Mouse (Mus musculus): ENCODE results near the gene Tomm20l. TPM values are rescaled to one million over a fixed set of nuclear protein-coding genes. Genes with fewer than 3 reads are reported as not detected.
"Not testable (repeated sequence)": the region's sequence is repeated elsewhere in the genome, so short reads cannot be mapped to it uniquely, and the experiment has no call there.

Gene Tomm20l
- total RNA-seq (2022), result 10 to 100 TPM in 2 of 4 experiments, 1 to 10 TPM in 2; 9.0 to 14.9 (median 11.7) TPM

DNA sequence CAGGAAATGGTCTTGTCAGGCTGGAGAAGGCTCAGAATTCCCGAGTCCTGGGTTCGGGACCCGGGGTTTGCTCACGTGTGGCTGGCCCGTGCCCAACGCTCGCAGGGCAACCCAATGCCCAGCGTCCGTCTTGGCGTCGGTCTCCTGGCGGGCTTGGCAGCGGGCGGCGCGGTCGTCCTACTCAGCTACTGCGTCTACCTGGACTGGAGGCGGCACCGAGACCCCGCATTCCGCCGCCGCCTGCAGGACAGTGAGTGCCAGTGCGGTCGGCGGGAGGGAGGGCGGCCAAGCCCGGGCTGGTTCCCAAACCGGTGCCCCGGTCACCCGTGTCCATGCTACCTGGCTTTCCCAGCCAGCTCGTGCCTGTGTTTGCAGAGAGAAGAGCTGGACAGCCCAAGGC is at the start of gene Tomm20l:
Tomm20l (plus strand) TSS at position 98 of the 400 bp plus-strand sequence.
- DNase-seq, result peak; percentile 38

DNA sequence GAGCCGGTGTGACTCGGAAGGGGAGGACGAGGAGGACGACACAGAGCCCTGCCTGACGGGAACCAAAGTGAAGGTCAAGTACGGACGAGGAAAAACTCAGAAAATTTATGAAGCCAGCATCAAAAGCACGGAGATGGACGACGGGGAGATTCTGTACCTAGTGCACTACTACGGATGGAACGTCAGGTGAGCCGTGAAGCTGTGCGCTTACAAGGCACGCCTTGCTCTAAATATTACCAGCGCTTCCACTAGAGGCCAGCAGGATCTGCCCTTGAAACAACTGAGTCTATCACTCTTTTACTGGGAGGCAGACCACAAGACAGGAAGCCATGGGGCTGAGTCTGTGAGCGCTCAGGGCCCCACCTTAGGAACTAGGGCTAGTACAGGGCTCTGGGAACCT is 41.4 kb upstream of the Tomm20l start:
- no peak for DNase-seq

DNA sequence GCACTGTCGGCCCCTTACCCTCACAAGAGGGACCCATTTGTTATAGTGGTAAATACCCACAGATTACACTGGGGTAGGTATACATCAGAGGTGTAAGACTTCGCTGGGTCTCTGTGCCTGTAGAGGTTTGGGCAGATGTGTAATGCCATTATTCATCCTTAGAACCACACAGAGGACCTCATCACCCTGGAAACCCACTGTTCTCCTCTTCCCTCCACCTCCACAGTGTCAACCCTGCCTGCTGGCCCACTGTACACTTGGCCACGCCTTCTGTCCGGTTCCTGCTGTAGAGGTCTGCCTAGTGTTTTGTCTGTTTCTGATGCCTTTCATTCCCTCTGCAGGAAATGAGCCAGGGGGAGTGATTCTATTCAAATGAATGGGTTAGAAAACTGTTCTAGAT is 39.2 kb upstream of the Tomm20l start:
- no peak for DNase-seq

DNA sequence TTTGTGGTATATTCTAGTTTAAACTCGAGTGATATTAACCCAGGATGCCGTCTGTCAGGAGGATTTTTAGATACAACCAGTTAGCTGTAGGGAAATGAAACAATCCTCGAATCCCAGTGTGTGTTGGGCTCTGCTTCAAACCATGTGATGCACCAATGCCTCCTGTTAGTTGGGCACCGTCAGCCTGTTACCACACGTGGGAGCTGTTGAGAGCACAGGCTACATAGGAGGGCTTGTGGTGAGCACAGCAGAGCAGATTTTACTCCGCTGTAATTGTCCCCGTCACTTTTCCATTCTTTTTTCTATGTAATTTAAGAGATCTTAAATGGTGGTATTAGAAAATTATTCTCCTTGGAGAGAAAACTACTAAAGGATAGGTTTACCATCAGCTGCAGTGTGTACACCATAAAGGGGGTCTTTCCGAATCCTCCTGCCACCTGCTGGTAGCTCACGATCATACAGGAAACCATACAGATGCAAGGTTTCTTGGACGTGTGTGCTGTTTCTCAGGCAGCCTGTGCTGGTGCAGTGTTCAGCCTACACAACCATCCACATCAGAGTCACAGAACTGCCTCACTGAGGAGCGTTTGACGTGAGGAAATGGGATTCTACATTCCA is 38.0 kb upstream of the Tomm20l start:
- DNase-seq, result no peak

DNA sequence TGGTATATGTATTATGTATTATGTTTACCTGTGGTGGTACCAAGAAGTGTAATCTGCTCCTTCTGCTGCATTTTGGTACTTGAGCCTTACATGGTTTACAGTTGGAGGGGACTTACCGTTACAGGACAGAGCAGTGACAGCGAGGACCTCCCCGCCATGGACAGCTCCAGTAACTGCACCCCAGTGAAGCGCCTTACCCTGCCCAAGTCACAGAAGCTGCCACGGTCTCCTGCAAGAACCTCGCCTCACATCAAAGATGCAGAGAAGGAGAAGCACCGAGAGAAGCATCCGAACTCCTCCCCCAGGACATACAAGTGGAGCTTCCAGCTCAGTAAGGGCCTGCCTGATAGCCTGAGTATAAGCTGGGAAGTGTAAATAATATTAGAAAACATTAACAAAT is 24.9 kb upstream of the Tomm20l start:
- DNase-seq, result no peak

DNA sequence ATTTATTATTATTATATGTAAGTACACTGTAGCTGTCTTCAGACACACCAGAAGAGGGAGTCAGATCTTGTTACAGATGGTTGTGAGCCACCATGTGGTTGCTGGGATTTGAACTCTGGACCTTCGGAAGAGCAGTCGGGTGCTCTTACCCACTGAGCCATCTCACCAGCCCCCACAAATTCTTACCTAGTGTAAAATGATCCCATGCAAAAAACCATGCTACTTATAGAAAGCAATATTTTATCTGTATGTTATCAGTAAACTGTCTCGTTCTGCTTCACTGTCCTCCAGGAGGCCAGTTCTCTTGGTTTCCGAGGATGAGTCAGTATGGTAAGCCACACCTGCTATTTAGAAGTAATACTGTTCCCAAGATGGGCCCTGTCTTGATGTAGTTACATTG is 7.0 kb upstream of the Tomm20l start:
- not testable (repeated sequence) for DNase-seq

DNA sequence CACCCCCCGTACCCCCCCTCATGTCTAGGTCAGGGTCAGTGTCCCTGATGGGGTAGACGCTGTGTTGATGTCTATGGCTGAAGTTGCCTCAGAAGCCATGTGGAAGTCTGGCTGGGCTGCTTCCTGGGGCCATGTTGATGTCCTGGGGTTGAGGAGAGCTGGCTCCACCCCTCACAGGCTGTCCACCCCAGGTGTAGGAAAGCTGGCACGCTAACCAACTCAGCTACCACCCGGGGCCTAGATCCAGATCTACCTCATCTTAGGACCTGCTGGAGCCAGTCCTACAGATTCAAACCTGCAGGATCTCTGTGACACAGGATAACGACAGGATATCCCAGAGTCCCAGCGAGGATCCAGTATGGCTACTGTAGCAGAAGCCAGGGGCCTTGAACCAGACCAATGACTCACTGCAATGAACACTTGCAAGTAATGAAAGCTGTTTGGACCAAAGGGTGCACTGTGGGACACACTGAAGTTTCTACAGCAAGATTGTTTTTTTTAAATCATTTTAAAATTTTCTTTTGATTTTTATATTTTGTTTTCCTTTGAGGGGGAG is 3.9 kb upstream of the Tomm20l start:
- peak; percentile 44 for DNase-seq

DNA sequence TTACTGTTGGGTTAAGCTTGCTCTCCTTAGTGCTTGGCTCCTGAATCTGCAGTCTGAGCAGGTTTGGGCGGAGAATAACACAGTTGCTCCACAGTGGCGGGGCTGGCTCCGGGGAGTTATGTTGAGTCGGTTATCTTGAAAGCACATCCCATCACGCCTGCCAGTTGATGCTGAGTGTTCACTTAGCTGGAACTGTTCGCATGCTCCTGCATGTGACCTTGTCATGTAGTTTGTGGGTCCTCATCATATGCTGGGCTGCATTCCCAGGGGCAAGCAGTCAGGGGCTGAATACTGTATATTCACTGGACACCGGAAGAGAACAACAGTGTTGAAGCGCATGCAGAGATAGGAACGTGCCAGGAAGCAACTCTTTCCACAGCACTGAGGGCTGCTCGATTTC is 1.8 kb downstream of the Tomm20l start:
- no peak for DNase-seq

DNA sequence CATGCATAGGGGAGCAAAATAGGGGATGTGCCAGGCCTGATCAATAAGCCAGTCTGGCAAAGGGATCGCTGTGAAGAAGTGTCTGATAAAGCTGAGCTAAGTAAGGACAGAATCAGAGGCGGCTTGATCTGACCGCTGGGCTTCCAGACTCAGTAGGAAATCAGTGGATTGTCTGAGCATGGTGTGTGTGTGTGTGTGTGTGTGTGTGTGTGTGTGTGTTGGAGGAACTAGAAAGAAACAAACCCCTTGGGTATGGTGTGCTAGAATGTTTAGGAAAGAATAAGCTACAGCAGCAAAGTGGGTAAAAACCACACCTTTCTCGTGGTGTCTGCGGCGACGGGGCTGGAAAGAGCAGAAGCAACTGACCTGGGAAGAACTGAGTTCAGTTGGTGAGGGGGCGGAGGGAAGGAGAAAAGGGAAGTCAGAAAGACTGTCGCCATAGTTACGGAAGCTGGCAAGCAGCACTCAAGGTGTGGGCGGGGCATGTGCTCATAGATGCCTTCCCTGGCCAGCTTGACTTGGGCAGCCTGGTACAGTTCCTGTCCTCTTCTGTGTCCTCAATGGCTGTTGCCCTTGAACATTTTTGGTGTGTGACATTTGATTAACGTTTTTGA is 2.6 kb downstream of the Tomm20l start:
- DNase-seq, result peak; percentile 73

DNA sequence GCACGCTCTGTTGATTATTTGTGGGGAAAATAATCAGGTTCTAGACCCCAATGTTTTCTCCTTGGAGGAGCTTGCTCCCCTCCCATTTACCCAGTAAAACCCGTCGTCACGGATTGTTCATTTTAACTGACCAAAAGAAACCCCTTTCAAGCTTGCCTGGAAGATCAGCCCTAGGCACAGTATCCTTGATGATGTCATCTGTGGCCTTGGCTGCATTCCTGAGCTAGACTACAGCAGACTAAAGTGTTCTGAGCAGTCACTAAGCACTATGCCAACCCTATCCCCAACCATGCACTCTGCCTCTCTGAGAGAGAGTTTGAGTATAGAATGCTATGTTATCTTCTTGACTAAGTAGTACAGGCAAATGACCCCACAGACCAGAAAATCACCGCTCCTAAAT is 5.2 kb downstream of the Tomm20l start:
- peak; percentile 76 for DNase-seq

DNA sequence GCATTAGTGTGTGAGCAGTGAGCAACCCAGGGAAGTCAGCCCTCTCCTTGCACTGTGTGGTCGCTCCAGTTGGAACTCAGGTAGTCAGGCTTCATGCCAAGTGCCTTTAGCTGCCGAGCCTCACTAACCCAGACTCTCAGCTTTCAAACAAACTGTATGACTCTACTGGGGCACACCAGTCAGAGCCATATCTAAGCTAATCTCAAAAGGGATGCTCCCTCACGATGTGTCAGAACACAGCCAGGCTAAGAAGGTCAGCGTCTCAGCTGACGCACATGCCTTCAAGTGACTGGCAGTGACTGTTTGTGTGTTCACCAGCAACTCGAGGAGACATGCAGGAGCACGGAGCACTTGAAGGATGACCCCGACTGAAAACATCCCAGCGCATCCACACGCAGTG is 11.5 kb downstream of the Tomm20l start:
- DNase-seq, result no peak

DNA sequence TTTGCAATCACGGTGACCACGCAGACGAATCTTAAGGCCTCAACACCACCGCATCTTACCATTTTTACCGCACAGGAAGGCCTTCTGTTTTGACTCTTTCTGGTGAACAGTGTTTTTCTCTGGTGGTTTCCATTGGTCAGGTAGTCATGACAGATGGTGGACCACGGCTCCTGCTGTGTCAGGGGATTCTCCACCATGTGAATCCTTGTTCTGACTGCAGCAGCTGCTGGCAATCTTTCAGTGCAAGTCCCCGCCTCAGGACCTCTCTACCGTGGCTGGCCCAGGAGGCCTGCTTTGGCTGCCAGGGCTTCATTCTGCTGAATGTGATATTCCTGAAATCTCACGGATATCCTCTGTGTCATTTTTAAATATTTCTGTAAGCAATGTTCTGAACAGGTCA is 12.1 kb downstream of the Tomm20l start:
- DNase-seq, result no peak

DNA sequence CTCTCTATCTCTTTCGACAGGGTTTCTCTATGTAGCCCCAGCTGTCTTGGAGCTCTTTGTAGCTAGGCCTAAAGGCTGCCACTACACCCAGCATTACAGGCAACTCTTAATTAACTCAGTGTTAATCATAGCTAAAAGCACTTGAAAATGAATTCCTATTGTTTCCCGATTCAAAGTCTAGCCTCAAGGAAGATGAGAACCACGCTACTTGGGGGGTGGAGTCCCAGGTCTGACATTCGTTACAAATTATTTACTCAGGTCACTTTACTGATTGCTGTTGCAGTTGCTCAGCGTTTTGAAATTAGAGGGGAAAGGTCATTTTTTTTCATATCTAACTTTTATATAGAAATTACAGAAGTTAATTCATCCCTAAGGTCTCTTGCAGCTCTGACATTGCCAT is 24.4 kb downstream of the Tomm20l start:
- no peak for DNase-seq

DNA sequence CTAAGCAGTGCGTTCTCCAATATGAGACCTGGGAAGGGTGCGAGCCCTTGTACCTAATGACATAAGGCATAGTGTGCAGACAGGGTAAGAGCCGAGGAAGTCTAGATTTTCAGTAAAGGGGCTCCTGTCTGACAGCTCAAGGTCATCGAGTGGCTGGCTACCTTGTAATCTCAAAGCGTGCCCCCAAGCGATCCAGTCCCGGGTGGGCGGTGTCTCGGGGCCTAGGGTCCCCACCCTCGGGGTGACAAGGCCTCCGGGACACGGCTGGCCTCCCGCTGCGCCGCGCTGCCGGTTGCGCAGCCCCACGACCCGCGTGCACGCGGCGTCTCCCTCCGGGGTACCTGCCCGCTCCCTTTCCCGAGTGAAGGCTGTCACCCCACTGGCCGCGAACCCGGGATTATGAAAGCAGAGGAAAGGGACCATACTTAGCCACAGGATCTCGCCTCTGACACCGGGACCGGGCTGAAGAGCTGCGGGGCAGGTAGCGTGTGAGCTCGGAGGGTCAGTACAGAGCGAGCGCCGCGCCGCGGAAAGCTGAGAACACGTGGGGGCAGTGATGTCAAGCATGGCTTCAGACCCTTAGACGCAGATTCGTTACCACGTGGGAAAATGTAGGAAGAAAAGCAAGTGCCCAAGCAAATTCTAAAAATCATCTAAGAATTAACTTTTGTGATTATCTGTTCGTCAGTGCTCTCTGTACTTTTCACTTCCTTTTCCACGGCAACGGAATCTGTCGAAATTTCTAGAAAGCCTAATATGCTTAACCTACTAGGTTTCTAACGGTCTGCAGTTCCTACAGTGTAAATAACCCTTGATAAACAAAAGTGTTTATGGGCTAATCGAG is 25.1 kb downstream of the Tomm20l start, which contains the start of the genes Timm9 and 2700049A03Rik:
Timm9 (minus strand) TSS at position 555 of the 844 bp plus-strand sequence.
2700049A03Rik (plus strand) TSS at position 719 of the 844 bp plus-strand sequence.
- DNase-seq, result peak; percentile 64

DNA sequence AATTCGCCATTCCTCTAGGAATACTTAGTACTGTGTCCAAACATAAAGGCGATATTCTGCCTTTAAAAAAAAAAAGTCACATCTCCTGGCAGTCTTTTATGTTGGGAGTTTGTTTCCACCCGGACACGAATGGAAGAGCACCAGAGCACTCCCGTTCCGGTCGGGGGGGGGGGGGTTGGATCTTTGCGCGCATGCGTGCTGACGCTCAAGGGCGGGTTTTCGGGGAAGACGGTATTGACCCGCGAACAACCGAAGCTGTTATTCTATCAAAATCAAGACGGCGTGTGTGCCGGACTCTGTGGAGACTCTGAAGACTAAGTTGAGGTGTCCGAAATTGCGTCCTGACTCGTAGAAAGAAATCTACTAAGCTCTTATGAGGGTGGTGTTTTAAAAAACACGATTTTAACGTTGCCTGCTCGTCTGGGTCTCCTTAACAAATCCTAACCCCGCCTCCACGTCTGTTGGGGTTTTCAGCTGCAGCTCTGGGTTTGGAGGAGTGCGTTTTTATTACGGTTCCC is 25.8 kb downstream of the Tomm20l start:
- peak; percentile 67 for DNase-seq

DNA sequence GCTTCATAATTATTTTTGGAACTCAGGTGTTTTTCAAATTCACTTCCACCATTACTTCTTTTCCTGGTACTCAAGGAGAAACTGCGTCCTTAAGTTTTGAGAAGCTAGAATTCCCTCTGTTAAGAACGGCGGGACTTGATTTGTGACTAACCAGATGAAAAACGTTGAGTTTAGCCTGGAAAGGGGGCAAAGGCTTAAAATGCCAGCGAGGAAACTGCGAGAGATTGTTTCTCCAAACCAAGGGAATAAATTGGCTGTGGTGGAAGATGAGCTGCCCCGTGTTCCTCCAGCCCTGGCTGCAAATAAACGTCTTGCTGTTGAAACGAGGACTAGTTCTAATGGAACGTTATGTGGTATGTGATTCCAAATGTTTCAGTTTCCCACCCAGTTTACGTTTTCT is 26.5 kb downstream of the Tomm20l start:
- DNase-seq, result no peak

DNA sequence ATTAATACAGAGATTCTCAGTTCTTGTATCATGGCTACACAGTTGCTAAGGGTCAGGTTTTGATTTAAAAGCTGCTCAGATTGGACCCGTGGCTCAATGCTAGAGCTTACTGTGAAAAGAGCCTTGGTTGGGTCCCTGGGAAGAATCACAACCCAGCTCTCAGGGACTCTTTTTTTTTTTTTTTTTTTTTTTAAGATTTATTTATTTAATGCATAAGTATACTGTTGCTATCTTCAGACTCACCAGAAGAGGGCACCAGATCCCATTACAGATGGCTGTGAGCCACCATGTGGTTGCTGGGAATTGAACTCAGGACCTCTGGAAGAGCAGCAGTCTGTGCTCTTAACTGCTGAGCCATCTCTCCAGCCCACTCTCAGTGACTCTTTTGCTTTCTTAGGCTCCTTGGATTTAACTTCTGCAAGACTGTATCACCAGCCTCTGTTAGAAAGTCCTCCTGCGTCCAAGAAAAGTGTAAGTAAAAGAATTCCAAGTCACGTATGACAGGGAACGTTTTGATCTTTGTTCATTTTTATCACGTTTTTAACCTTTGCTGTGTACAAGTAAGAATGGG is 28.1 kb downstream of the Tomm20l start:
- DNase-seq, result no peak

DNA sequence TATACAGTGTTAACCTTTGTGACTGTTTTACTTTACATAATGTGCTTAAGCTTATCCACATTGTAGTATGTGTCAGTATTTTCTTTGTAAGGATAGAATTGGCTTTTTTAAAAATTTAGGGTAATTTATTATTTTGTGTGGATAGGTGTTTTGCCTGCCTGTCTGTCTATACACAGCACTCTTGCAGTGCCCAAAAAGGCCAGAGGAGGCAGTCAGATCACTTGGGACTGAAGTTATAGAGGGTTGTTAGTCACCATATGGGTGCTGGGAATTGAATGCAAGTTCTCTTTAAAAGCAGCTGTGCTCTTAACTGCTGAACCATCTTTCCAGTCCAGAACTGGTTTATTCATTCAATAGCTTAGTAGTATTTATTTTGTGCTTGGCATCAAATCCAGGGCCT is 30.0 kb downstream of the Tomm20l start:
- DNase-seq, result no peak

DNA sequence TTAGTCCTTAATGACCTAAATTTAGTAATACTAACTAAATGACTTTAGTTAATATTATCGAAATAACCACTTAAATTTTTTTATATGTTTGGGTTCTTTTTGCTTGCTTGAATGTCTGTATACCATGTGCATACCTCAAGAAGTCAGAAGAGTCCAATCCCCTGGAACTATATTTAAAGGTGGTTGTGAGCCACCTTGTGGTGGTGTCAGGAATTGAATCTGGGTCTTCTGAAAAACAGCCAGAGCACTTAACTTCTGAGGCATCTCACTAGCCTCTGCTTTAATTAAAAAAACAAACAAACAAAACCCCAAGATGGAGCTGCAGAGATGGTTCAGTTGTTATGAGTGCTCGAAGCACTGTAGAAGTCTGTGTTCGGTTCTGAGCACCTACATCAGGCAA is 36.4 kb downstream of the Tomm20l start:
- no peak for DNase-seq

DNA sequence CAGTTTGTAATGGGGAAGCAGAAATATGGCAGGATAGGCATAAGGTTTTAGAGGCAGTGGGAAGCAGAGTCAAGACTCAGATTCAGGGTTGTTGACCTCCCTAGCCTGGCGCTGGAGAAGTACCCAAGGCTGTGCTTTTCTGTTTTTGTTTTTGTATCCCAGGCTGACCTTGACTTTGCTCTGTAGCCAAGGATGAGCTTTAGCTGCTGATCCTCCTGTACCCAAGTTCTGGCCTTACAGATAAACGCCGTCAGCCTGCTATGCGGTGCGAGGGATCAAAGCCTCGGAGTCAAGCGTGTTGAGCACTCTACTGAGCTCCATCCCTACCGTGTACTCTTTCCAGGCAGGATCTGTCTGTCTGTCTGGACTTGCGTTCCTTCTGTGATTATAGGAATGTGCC is 37.6 kb downstream of the Tomm20l start:
- DNase-seq, result peak; percentile 33

DNA sequence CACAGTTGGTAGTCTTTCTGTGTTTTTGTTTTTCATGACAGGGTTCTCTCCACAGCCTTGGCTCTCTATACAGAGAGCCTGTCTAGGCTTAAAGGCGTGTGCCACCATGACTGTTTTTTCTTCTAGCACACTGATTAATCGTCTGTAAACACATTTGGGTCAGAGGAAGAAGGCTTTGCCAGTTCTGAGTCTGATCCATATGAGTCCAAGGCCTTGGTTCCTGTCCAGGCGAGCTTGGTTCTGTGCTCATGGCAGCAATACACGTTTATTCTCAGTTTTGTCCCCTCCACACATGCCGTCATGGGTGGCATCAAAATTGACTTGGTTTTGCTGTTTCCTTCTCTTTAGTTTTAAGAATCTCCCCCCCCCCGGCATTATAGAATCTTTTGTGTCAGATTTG is 38.2 kb downstream of the Tomm20l start:
- no peak for DNase-seq

DNA sequence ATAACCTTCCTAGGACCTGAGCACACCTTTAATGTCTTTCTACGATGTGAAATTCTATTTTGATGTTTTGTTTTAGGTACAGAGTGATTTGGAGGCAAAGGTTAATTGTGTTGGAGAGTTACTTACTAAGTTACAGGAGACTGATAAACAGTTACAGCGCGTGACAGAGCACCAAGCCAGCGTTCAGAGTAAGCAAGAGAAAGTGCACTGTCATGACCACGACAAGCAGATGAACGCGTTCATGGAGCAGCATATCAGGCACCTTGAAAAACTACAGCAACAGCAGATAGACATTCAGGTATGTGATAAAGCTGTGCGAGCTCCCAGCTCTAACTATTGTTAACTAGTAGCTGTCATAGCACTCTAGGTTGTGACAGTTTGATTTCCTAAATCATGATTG is 38.9 kb downstream of the Tomm20l start:
- no peak for DNase-seq

DNA sequence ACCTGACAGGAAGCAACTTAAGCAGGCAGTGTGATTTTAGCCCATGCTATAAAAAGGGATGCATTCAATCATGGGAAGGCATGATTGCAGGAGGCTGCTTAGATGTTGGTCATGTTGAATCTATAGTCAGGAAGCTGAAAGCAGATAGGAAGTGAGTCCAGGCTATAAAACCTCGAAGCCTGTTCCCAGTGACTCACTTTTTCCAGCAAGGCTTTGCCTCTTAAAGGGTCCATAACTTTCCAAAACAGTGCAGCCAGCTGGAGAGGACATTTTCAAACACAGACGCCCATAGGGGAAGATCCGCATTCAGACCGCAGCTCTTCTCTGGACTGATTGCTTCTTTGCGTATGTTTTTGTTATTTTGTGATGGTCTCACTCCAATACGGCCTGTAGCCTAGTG is 43.8 kb downstream of the Tomm20l start:
- no peak for DNase-seq
